Mouse (Mus musculus): Measurements from ENCODE around the gene Dpy30. TPM values are rescaled to one million over a fixed set of nuclear protein-coding genes. Genes with fewer than 3 reads are reported as not detected.

Dpy30 gene
- polyA plus RNA-seq, 1 experiment from 2014 or later, result 237 TPM

- H3K36me3 ChIP-seq, result peaks cover 12% of the 10 kb centered on the region; the same call in 1 of the 2 replicates
- ATAC-seq (replicated peaks; ENCODE audit: low FRiP score), result no peak
Measured at GRCm38 (mm10) chr17:74291640-74292361, 31.9 kb downstream of the Dpy30 start.

GRCm38 (mm10) chr17:74290869-74291268, 32.9 kb downstream of the Dpy30 start:
- H3K9ac ChIP-seq, result no peak overlapping the region

More at GRCm38 (mm10) chr17:74291640-74292361, 31.9 kb downstream of the Dpy30 start:
- H3K4me3 ChIP-seq (replicated peaks), result no peak overlapping the region
- no peaks in the 10 kb centered on the region for H3K9me3 ChIP-seq (replicated peaks)
- no peak overlapping the region for H3K27ac ChIP-seq
- no peak overlapping the region for H3K9ac ChIP-seq
- WGBS, result 85% methylated on average over 4 of the region's 4 CpGs
- H3K27me3 ChIP-seq, result no peaks in the 10 kb centered on the region
- H3K4me1 ChIP-seq, result peaks cover 28% of the 10 kb centered on the region
- H3K4me2 ChIP-seq, result no peak overlapping the region

GRCm38 (mm10) chr17:74290198-74290597, 33.5 kb downstream of the Dpy30 start:
- H3K9me3 ChIP-seq (replicated peaks), result no peaks in the 10 kb centered on the region
- no peak overlapping the region for H3K4me3 ChIP-seq (replicated peaks)
- H3K9ac ChIP-seq, result no peak overlapping the region
- H3K4me2 ChIP-seq, result no peak overlapping the region
- WGBS, result 64% methylated on average over 3 of the region's 3 CpGs
- H3K27me3 ChIP-seq, result no peaks in the 10 kb centered on the region
- H3K4me1 ChIP-seq, result peaks cover 22% of the 10 kb centered on the region
- no peak for ATAC-seq (replicated peaks; ENCODE audit: low FRiP score)
- H3K27ac ChIP-seq, result no peak overlapping the region
- H3K36me3 ChIP-seq, result peaks cover 12% of the 10 kb centered on the region; the same call in 1 of the 2 replicates

More at GRCm38 (mm10) chr17:74290869-74291268, 32.9 kb downstream of the Dpy30 start:
- no peak for ATAC-seq (replicated peaks; ENCODE audit: low FRiP score)
- no peaks in the 10 kb centered on the region for H3K27me3 ChIP-seq
- no peak overlapping the region for H3K4me3 ChIP-seq (replicated peaks)
- H3K36me3 ChIP-seq, result peaks cover 12% of the 10 kb centered on the region; the same call in 1 of the 2 replicates
- no peaks in the 10 kb centered on the region for H3K9me3 ChIP-seq (replicated peaks)
- H3K27ac ChIP-seq, result no peak overlapping the region
- no peak overlapping the region for H3K4me2 ChIP-seq
- peaks cover 23% of the 10 kb centered on the region for H3K4me1 ChIP-seq

GRCm38 (mm10) chr17:74288626-74289025, 35.1 kb downstream of the Dpy30 start:
- 87% methylated on average over 2 of the region's 2 CpGs for WGBS
- no peak for ATAC-seq (replicated peaks; ENCODE audit: low FRiP score)

GRCm38 (mm10) chr17:74286140-74286730, 37.5 kb downstream of the Dpy30 start:
- Histone ChIP-seq H3K27me3 (no peaks in the 10 kb centered on the region), H3K9me3 (replicated peaks) (no peaks in the 10 kb centered on the region), H3K4me1 (peaks cover 5% of the 10 kb centered on the region), H3K27ac (no peak overlapping the region), H3K9ac (no peak overlapping the region), H3K36me3 (peaks cover 12% of the 10 kb centered on the region; the same call in 1 of the 2 replicates), H3K4me3 (replicated peaks) (no peak overlapping the region), H3K4me2 (no peak overlapping the region)
- no peak for ATAC-seq (replicated peaks; ENCODE audit: low FRiP score)
- WGBS, result 64% methylated on average over 4 of the region's 4 CpGs

More at GRCm38 (mm10) chr17:74288626-74289025, 35.1 kb downstream of the Dpy30 start:
- H3K9me3 ChIP-seq (replicated peaks), result no peaks in the 10 kb centered on the region
- no peak overlapping the region for H3K9ac ChIP-seq
- H3K4me3 ChIP-seq (replicated peaks), result no peak overlapping the region
- H3K27ac ChIP-seq, result no peak overlapping the region
- H3K4me1 ChIP-seq, result peaks cover 20% of the 10 kb centered on the region
- H3K36me3 ChIP-seq, result peaks cover 12% of the 10 kb centered on the region; the same call in 1 of the 2 replicates
- H3K27me3 ChIP-seq, result no peaks in the 10 kb centered on the region
- H3K4me2 ChIP-seq, result no peak overlapping the region

- Histone ChIP-seq H3K36me3 (peaks cover 12% of the 10 kb centered on the region; the same call in 1 of the 2 replicates), H3K27me3 (no peaks in the 10 kb centered on the region), H3K9ac (no peak overlapping the region), H3K9me3 (replicated peaks) (no peaks in the 10 kb centered on the region), H3K4me1 (peaks cover under 1% of the 10 kb centered on the region), H3K4me2 (no peak overlapping the region), H3K4me3 (replicated peaks) (no peak overlapping the region), H3K27ac (no peak overlapping the region)
- ATAC-seq (replicated peaks; ENCODE audit: low FRiP score), result no peak
- 72% methylated on average over 2 of the region's 2 CpGs for WGBS
Measured at GRCm38 (mm10) chr17:74285730-74286129, 38.0 kb downstream of the Dpy30 start.

- ATAC-seq (replicated peaks; ENCODE audit: low FRiP score), result no peak
- H3K36me3 ChIP-seq, result peaks cover 12% of the 10 kb centered on the region; the same call in 1 of the 2 replicates
- no peaks in the 10 kb centered on the region for H3K27me3 ChIP-seq
- no peaks in the 10 kb centered on the region for H3K9me3 ChIP-seq (replicated peaks)
- H3K4me1 ChIP-seq, result no peaks in the 10 kb centered on the region
- H3K27ac ChIP-seq, result no peak overlapping the region
- no peak overlapping the region for H3K4me3 ChIP-seq (replicated peaks)
- WGBS, result 82% methylated on average over 2 of the region's 2 CpGs
- no peak overlapping the region for H3K4me2 ChIP-seq
- H3K9ac ChIP-seq, result no peak overlapping the region
Measured at GRCm38 (mm10) chr17:74284397-74285115, 39.2 kb downstream of the Dpy30 start.

- ATAC-seq (replicated peaks; ENCODE audit: low FRiP score), result no peak
- Histone ChIP-seq H3K36me3 (no peaks in the 10 kb centered on the region), H3K9ac (no peak overlapping the region), H3K4me1 (no peaks in the 10 kb centered on the region), H3K9me3 (replicated peaks) (no peaks in the 10 kb centered on the region), H3K27me3 (no peaks in the 10 kb centered on the region), H3K4me2 (no peak overlapping the region), H3K4me3 (replicated peaks) (no peak overlapping the region), H3K27ac (no peak overlapping the region)
- WGBS, result 91% methylated on average over 3 of the region's 3 CpGs
Measured at GRCm38 (mm10) chr17:74282024-74282423, 41.7 kb downstream of the Dpy30 start.

- Histone ChIP-seq H3K9ac (no peak overlapping the region), H3K36me3 (0 out of 2 replicates have a peak, but pooled peaks cover 5% of the 10 kb centered on the region), H3K4me3 (replicated peaks) (no peak overlapping the region), H3K4me1 (0 out of 2 replicates have a peak, but pooled peaks cover 3% of the 10 kb centered on the region), H3K27me3 (no peaks in the 10 kb centered on the region), H3K9me3 (replicated peaks) (no peaks in the 10 kb centered on the region), H3K4me2 (no peak overlapping the region), H3K27ac (no peak overlapping the region)
- WGBS, result 92% methylated on average over 8 of the region's 8 CpGs
- no peak; the same call in 1 of the 2 replicates for ATAC-seq (replicated peaks; ENCODE audit: low FRiP score)
Measured at GRCm38 (mm10) chr17:74278966-74279869, 44.5 kb downstream of the Dpy30 start.

GRCm38 (mm10) chr17:74274471-74274870, 49.3 kb downstream of the Dpy30 start:
- Histone ChIP-seq H3K27ac (no peak overlapping the region), H3K9me3 (replicated peaks) (no peaks in the 10 kb centered on the region), H3K36me3 (0 out of 2 replicates have a peak, but pooled peaks cover 5% of the 10 kb centered on the region), H3K27me3 (no peaks in the 10 kb centered on the region), H3K4me1 (peaks cover 9% of the 10 kb centered on the region; the same call in 1 of the 2 replicates), H3K9ac (no peak overlapping the region), H3K4me2 (no peak overlapping the region), H3K4me3 (replicated peaks) (no peak overlapping the region)
- 59% methylated on average over 3 of the region's 3 CpGs for WGBS
- ATAC-seq (replicated peaks; ENCODE audit: low FRiP score), result no peak

- ATAC-seq (replicated peaks; ENCODE audit: low FRiP score), result peak; percentile 43
Measured at GRCm38 (mm10) chr17:74272683-74273205, 51.0 kb downstream of the Dpy30 start.

More at GRCm38 (mm10) chr17:74272683-74273205, 51.0 kb downstream of the Dpy30 start:
- H3K4me1 ChIP-seq, result peaks cover 9% of the 10 kb centered on the region; the same call in 1 of the 2 replicates
- H3K4me2 ChIP-seq, result no peak overlapping the region
- no peak overlapping the region for H3K27ac ChIP-seq
- no peak overlapping the region for H3K4me3 ChIP-seq (replicated peaks)
- no peaks in the 10 kb centered on the region for H3K9me3 ChIP-seq (replicated peaks)
- no peaks in the 10 kb centered on the region for H3K27me3 ChIP-seq
- peaks cover 15% of the 10 kb centered on the region; the same call in 1 of the 2 replicates for H3K36me3 ChIP-seq
- WGBS, result 71% methylated on average over 16 of the region's 16 CpGs
- H3K9ac ChIP-seq, result no peak overlapping the region

All from kidney, embryonic 15.5 days (tissue).